Mouse (Mus musculus) G1E (cell line): ENCODE results near the gene Pou6f1.

Source experiments
- CTCF ChIP-seq: IDR thresholded peaks from 2 replicates; pipeline ENCODE4 v1.5.1; 2012; ENCODE audit warnings: low read depth, low read length, inconsistent platforms, mixed read lengths
- GATA1 ChIP-seq: IDR thresholded peaks from 2 replicates; pipeline ENCODE4 v1.6.1; 2012; ENCODE audit warnings: borderline replicate concordance, low read length, inconsistent platforms, mixed read lengths
- GATA2 ChIP-seq: IDR thresholded peaks from 2 replicates; pipeline ENCODE4 v1.6.1; 2012; ENCODE audit warnings: low read depth, low read length, inconsistent platforms, borderline replicate concordance
- POLR2AphosphoS5 ChIP-seq: IDR thresholded peaks from 2 replicates; pipeline ENCODE4 v1.6.1; 2012; ENCODE audit warnings: low read depth, low read length, inconsistent platforms; ENCODE audit not compliant: insufficient replicate concordance
- TAL1 ChIP-seq: conservative IDR thresholded peaks from 2 replicates; pipeline ENCODE4 v1.6.1; 2012; ENCODE audit warnings: low read depth, low read length, inconsistent platforms, mixed read lengths

GRCm38 (mm10) chr15:100619200-100619599, 19.4 kb upstream of the Pou6f1 start:
- TF ChIP-seq CTCF (no peak), GATA1 (no peak), GATA2 (no peak), POLR2AphosphoS5 (no peak), TAL1 (no peak)
